Mouse (Mus musculus) megakaryocyte progenitor cell, adult 5-6 weeks (primary cell): ENCODE measurements around the gene Crybb2. TPM values are rescaled to one million over a fixed set of nuclear protein-coding genes. Genes with fewer than 3 reads are reported as not detected.

ENCODE experiments used
- ATAC-seq: replicated peaks from 2 replicates; pipeline ENCODE4 v1.8.0; 2016; ENCODE audit warnings: mild to moderate bottlenecking, moderate TSS enrichment, inconsistent platforms; ENCODE audit not compliant: poor library complexity
- total RNA-seq, 2 experiments: library from RNA; stranded (forward) in 1 of 2; stranded (reverse) in 1 of 2; fragments of 157-497, 149-512 nt in 1 of 2; fragments of 200-1000 nt in 1 of 2; gene quantifications; 2 replicates each; pipeline versions ENCODE4 v1.2.3 to v1.2.4; 2015 to 2017

Gene Crybb2
- total RNA-seq, 2 experiments from 2014 or later: not detected

GRCm38 (mm10) chr5:113035094-113036047 is 34.5 kb downstream of the Crybb2 start:
- ATAC-seq: peak; percentile 49

GRCm38 (mm10) chr5:113031201-113031754 is 38.6 kb downstream of the Crybb2 start:
- ATAC-seq: no peak

- no peak for ATAC-seq
Observed at GRCm38 (mm10) chr5:113030082-113030481, 39.8 kb downstream of the Crybb2 start.

GRCm38 (mm10) chr5:113026706-113027105 is 43.2 kb downstream of the Crybb2 start:
- ATAC-seq: no peak

- peak; percentile 54 for ATAC-seq
Observed at GRCm38 (mm10) chr5:113024154-113024764, 45.7 kb downstream of the Crybb2 start.

- no peak for ATAC-seq
Observed at GRCm38 (mm10) chr5:113018190-113018589, 51.7 kb downstream of the Crybb2 start.

GRCm38 (mm10) chr5:113017004-113017403 is 52.9 kb downstream of the Crybb2 start:
- ATAC-seq: peak; percentile 68

GRCm38 (mm10) chr5:113015236-113016061 is 54.5 kb downstream of the Crybb2 start, which contains the start of gene Grk3:
TSS of gene Grk3 (minus strand) at chr5:113015791.
- peak; percentile 71 for ATAC-seq

GRCm38 (mm10) chr5:113014808-113015235 is 55.1 kb downstream of the Crybb2 start:
- no peak for ATAC-seq

GRCm38 (mm10) chr5:113014111-113014807 is 55.7 kb downstream of the Crybb2 start:
- no peak for ATAC-seq

- no peak for ATAC-seq
Observed at GRCm38 (mm10) chr5:113011926-113012325, 58.0 kb downstream of the Crybb2 start.

GRCm38 (mm10) chr5:113009183-113009820 is 60.6 kb downstream of the Crybb2 start:
- ATAC-seq: peak; percentile 68

GRCm38 (mm10) chr5:113008496-113008895 is 61.4 kb downstream of the Crybb2 start:
- ATAC-seq: no peak

Other genes starting within 250 kb of the Crybb2 start
- 0.84 and 1.5 TPM in 2 replicates for gene Myo18b, start 173.8 kb downstream of the Crybb2 start, total RNA-seq (2015)
- 2.2 and 3.1 TPM in 2 replicates for gene Myo18b, start 173.8 kb downstream of the Crybb2 start, total RNA-seq (2017)
- 17.0 and 18.6 TPM in 2 replicates for gene Grk3, start 54.3 kb downstream of the Crybb2 start, total RNA-seq (2015)
- 18.7 and 21.8 TPM in 2 replicates for gene Grk3, start 54.3 kb downstream of the Crybb2 start, total RNA-seq (2017)
- not detected in 2 replicates for gene Crybb3, start 11.5 kb upstream of the Crybb2 start, total RNA-seq (2015)
- not detected in 2 replicates for gene Crybb3, start 11.5 kb upstream of the Crybb2 start, total RNA-seq (2017)
- 1.6 and 2.7 TPM in 2 replicates for gene 2900026A02Rik, start 151.1 kb upstream of the Crybb2 start, total RNA-seq (2015)
- gene 2900026A02Rik, start 151.1 kb upstream of the Crybb2 start, total RNA-seq (2017): 1.3 and 2.0 TPM in 2 replicates
- not detected in 2 replicates for gene Tmem211, start 156.8 kb upstream of the Crybb2 start, total RNA-seq (2015)
- not detected in 2 replicates for gene Tmem211, start 156.8 kb upstream of the Crybb2 start, total RNA-seq (2017)
- gene Sgsm1, start 240.7 kb upstream of the Crybb2 start, total RNA-seq (2015): 0.67 TPM in 1 of 2 replicates, not detected in the other
- not detected in 2 replicates for gene Sgsm1, start 240.7 kb upstream of the Crybb2 start, total RNA-seq (2017)